Mouse (Mus musculus) cortical plate, adult 2 months (tissue): ENCODE measurements around the gene Adpgk.
A peak's percentile ranks its signal among the peaks of the same experiment; 100 is the strongest.

Experiments
- CTCF ChIP-seq: fragments of 200-500 bp; IDR thresholded peaks from 2 replicates; pipeline ENCODE4 v1.5.1; 2011; ENCODE audit warnings: mild to moderate bottlenecking, control low read depth, low read length; ENCODE audit not compliant: insufficient read depth; ENCODE audit errors: extremely low read depth
- POLR2A ChIP-seq: fragments of 200-500 bp; IDR thresholded peaks from 2 replicates; pipeline ENCODE4 v1.6.1; 2011; ENCODE audit warnings: mild to moderate bottlenecking, low read length, control low read depth; ENCODE audit not compliant: insufficient read depth; ENCODE audit errors: extremely low read depth

DNA sequence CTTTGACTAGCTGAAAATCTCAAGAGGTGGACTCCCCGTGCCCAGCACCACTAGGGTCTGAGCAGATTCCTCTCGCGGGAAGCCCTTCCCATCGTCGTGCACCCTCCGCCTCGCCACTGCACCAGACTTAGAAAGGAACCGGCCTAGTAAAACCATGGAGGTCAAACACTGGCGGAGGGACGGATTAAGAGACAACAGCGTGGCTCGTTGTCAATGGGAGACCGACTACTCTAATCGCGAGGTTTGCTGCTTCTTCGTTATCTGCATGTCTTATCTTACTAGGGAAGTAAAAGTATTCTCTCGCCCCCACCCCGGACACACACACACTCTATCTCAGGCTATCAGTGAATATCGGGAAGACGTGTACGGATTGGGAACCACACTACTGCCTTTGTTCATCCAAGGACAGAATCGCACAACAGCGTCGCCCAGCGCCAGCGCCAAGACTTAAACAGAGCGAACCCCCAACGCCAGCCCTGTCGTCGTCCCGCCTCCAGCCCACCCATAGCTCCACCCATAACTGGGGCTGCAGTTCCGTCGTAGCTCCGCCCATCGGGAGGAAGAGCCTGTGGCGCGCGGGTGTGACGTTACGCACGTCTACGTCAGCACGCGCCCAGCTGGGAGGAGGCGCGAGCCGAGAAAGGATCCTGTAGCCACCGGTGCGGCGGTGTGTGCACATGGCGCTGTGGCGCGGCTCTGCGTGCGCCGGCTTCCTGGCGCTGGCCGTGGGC lies at the start of gene Adpgk:
- TF ChIP-seq CTCF (peak; percentile 39), POLR2A (peak; percentile 94)
